Mouse (Mus musculus) spleen, adult 12 weeks (tissue): ENCODE results near the gene Srcin1.

ENCODE experiments used
- DNase-seq: peaks from one replicate; pipeline ENCODE4 v3.0.0; 2022; ENCODE audit warnings: low spot score

Srcin1 gene

GRCm38 (mm10) chr11:97463166-97463565, 112.8 kb downstream of the Srcin1 start:
- DNase-seq = no peak

GRCm38 (mm10) chr11:97462538-97462937, 113.4 kb downstream of the Srcin1 start:
- no peak for DNase-seq

DNA sequence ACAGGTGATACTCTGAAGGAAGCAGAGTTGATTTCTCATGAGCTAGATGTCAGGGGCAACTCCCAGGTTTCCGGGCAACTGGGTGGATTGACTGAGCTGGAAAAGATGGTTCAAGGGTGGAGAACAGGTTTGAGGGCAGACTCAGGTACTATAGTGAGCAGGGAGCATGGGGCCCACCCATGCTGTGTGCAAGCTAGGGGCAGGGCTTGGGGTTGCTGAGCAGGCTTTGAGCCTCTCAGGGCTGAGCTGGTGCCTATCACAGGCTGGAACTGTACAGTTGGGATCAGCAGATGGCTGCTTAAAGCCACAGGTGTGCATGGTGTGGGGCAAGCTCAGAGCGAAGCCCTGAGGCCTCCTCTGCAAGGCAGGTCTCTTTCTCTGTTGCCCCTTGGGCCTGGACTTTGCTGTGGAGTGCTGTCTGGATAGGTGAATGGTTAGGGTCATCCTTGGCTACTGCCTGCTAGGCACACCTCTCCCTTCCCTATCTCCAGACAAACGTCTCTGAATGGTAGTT, 114.6 kb downstream of the Srcin1 start:
- no peak for DNase-seq
